Mouse (Mus musculus): ENCODE measurements around the gene Rbbp8nl.

Gene Rbbp8nl

DNA sequence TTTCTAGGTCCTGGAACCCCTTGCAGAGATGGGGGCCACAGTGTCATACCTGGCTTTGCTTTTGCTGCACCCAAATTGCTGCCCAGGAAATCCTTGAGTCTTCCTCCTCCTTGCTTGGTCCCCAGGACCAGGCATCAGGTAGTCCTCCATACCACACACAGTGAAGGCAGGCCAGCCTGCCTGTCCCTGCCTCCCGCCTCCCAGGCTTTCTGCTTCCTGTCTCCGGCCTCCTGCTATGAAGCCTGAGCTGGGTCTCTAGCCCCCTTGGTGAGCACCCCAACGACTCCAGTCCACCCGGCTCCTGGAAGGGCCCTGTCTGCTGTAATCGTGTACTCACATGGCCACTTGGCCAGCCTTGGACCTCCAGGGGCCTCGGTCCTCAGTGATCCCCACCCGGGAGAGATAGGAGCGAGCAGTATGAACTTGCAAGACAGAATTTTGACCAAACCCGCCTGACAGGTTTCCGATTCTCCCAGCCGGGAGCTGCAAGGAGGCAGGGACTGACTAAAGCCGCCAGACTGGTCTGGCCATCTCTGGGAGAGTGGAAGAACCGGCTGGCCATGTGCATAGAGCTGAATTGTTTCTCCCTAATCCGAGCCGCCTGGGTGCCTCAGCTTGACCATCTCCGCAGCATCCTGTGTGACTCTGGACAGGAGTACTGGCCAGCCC lies at the start of gene Rbbp8nl:
Gene Rbbp8nl, minus strand, starts transcription at position 440 of the 669 bp plus-strand sequence.
- DNase-seq: peak; percentile 70 to 84

GRCm38 (mm10) chr2:180334551-180334986 lies 44.9 kb upstream of the Rbbp8nl start, which contains the start of gene Gata5:
Gene Gata5 (minus strand): TSS chr2:180334699.
- DNase-seq: peak; percentile 42 to 59

DNA sequence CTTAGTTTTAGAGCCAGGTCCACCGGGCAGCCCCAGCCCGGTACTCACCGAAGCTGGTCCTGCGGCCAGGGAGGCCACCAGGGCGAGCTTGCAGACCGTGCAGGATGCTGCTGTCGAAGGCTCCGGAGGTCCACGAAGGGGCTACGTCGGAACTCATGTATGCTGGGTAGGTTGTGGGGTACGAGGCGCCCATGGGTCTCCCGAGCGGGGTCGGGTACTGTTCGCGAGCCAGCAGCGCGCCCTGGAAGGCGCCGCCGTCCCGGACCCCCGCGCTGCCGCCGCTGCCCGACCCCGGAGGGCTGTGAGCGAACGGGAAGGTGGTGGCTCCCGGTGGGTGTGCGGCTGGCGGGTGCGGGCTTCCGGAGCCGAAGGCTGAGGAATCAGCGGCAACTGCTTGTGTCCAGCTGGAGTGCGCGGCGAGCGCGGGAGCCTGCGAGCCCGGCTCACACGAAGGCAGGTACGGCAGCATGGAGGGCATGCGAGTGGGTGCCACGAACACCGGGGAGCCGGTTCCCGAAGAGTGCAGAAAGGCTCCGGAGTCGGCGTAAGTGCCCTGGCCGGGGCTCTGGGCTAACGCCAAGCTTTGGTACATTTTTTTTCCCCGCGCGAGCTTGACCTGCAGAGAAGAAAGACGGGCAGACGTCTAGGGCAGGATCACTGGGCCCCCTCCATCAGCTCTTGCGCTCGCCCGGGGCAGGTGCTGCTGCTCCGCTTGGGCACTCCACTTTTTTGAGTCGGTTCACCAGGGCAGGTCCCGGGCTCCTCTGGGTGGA lies 44.3 kb upstream of the Rbbp8nl start:
- DNase-seq: peak in 1 of 2 experiments; percentile 6

DNA sequence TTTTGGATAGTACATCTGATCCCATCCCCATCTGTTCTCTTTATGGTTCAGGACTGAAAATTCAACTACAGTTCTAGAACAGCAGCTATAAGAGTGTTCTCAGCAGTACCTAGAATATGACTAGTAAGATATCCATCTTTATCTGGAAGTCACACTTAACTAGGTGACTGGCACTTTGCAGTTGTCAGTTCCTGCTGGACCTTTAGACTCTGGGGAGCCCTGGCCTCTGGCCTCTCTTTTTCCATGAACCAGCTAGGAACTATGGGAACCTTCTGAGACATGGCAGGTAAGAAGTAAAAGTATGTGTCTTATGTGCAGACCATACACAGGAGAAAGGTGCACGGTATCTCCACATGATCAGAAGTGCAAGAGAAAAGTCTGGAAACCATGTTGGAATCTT lies 39.8 kb upstream of the Rbbp8nl start:
- no peak for DNase-seq

GRCm38 (mm10) chr2:180322674-180323355 lies 33.1 kb upstream of the Rbbp8nl start:
- DNase-seq: no peak

GRCm38 (mm10) chr2:180320216-180320615 lies 30.5 kb upstream of the Rbbp8nl start:
- no peak for DNase-seq

- DNase-seq: no peak
Measured at GRCm38 (mm10) chr2:180317591-180317990, 27.9 kb upstream of the Rbbp8nl start.

DNA sequence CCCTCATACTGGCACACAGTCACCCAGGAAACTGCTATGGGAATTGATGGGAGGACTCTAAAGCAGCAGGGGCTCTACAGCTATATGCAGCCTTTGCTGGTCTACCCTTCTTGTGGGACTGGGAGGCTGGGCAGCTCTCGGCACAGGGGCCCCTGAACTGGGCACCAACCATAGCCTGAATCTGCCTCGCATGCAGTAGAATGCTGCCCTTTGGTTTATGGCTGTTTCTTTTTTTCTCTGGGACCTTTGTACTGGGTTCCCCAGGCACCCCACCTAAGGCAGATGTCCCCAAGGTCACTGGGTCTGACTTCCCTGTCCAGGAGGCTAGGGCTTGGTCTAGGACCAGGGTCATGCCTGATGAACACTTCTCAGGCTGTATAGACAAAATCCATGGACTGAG lies 24.6 kb upstream of the Rbbp8nl start:
- DNase-seq: no peak

DNA sequence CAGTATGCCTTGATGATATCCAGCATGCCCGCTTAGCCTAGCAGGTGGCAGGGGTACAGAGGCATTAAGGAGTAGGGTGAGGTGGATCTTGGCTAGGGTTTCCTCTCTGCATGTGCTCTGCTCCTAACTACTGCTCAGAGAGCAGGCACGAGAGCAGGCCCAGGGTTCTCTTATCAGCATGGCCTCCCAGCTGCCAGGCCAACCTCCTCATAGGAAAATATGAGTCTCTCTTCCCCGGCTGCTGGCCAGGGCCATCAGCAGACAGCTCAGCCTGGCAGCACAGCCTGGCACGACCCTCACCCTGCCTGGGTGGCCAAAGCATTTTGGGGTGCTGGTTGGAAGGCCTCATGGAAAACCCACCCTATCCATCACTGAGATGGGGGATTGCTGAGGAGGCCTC lies 21.5 kb upstream of the Rbbp8nl start:
- no peak for DNase-seq

DNA sequence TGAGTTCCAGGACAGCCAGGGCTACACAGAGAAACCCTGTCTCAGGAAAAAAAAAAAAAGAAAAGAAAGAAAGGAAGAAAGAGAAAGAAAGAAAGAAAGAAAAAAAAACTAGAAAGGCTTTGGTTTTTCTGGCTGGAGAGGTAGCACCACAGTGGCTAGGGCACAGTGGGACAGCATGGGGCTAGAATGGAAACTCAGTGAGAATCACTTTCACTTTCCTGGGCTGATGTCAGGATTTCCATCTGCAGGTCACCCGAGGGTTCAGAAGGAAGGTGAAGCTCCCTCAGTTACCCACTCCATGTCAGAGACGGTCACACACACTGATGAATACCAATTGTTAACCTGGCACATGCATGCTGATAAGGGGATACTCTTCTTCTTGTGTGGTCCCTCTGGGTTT lies 18.0 kb upstream of the Rbbp8nl start:
- no peak for DNase-seq

DNA sequence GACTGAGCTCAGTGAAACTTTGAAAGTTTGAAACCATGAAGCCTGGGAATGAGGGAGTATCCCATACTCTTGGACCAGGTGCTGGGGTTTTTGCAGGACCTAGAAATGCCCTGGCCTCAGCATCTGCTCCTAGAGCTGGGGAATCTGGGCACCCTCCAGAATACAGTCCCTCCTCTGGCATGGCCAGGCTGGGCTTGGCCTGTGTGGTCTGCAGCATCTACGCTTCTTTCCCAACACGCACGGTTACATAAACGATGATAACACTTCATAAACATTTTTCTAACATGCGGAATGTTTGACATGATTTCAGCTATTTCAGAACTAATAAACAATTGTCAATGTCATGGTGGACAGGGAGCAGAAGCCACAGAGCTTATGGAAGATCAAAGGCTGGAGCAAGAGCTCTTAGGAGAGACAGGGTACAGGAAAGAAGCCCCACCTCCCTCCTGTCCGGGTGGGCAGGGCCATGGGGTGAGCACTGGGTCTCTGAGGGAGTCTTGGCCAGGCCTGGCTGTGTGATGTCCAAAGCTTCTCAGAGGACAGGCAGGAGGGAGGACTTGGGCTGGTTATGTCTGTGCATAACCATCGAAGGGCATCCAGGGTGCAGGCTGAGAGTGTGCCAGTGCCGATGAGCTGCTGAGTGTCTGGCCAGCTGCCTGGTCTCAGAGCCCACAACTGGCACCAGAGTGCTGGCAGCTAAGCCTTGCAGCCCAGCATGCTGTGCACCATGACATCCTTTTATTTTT lies 16.9 kb upstream of the Rbbp8nl start:
- no peak for DNase-seq

- no peak for DNase-seq
Measured at GRCm38 (mm10) chr2:180306009-180306408, 16.3 kb upstream of the Rbbp8nl start.

- no peak for DNase-seq
Measured at GRCm38 (mm10) chr2:180305490-180305889, 15.8 kb upstream of the Rbbp8nl start.

DNA sequence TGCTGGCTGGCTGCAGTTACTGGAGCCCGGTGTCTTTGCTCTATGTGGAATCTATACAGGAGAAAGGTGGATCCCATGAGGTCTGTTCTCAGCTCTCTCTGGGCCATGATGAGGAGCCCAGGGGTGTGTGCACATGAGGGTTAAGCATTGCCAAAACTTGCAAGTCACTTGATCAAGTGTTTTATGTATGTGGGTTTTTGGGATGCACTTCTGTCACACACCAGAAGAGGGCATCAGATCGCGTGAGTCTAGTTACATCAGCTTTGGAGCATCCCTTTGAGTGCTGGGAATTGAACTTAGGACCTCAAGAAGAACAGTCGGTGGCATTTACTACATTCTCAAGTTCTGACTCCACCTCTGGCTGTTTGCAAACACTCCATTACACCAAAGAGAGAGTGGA lies 14.9 kb upstream of the Rbbp8nl start:
- no peak for DNase-seq

DNA sequence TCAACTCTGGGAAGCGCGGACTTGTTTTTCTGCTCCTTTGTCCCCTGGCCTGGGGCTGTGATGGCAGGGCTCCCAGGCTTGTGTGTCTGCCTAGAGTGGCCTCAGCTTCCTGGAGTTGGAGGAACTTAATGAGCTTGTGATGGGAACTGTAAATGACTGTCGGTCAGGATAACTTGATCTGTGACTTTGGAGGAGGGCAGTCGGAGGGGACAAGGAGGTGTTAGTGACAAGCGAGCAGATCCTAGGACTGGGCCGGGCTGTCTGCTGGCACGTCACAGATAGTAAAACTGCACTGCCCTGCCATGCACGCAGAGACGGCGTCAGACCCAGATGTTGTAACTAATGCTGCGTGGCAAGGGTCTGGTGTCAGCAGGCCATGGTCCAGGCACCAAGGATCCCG lies 13.8 kb upstream of the Rbbp8nl start:
- DNase-seq: no peak

GRCm38 (mm10) chr2:180302201-180302600 lies 12.5 kb upstream of the Rbbp8nl start:
- no peak for DNase-seq

DNA sequence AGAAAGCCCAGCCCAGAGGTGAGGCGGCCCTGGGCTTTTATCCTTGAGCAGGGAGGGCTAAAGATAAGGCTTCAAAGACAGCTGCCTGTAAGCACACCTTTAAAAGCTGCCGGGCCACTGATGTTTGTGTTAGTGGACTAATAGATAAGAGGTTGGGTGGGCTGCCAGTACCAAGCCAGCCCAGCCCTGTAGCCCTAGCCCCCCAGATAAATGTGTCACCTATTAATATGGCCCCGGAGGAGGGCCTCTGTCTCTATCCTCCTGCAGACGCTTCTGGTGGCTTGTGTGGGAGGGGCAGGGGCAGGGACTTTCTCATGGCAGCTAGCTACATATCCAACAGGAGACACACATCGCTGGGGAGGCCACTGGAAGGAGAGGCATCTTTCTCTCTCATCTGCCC lies 11.1 kb upstream of the Rbbp8nl start:
- no peak for DNase-seq

GRCm38 (mm10) chr2:180300252-180300651 lies 10.6 kb upstream of the Rbbp8nl start:
- no peak for DNase-seq

- no peak for DNase-seq
Measured at GRCm38 (mm10) chr2:180292906-180293305, 3.2 kb upstream of the Rbbp8nl start.

DNA sequence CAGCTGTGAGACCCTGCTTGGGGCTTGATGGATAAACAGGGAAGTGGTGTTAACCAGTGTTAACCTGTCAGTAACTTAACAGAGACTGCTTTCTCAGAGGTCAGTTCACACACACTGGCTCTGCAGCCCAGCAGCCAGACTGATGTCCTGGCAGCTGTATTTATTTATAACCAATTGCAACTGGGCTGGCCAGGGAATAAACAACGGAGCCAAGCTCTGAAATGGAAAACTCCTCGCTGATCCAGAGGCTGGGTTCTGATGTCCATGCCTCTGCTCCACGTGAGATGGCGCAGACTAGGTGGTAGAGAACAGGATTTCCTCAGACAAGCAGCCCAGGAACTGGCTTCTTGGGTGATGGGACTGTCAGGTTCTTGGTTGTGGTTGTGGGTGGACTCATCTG lies 2.3 kb upstream of the Rbbp8nl start:
- DNase-seq: no peak

DNA sequence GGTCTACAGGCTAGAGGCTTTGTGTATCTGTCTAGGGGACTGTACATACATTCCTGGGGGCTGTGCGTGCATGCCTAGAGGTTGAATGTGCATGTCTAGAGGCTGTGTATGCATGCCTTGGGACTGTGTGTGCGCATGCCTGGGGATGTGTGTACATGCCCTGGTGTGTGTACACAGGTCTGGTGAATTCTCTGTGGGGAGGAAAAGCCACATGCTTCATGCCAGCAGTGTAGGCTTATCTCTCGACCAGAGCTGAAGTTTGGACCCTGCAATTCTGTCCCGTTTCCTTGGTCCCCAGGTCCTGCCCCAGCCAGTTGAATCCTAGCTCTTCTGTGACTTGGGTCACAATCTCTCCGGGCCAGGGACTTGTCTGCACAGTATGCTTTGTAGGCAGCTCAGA lies 1.9 kb upstream of the Rbbp8nl start:
- no peak for DNase-seq

- no peak for DNase-seq
Measured at GRCm38 (mm10) chr2:180290503-180290902, 824 bp upstream of the Rbbp8nl start.

DNA sequence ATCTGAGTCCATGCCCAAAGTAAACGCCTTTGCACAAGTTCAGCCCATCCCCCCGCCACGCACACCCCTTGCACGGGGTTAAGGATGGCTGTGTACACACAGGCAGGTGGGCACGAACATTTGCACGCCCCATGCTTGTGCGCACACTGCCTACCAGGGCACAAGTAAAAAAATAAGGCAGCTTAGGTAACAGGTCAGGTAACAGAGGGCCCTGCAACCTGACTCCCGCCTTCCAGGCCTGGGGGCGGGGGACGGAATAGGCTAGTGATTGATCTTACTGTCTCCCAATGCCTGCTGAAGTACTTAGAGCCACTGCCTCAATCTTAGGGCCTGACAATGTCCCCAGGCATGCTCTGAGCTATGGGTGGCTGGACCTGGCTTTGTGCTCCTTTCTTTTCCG lies 713 bp downstream of the Rbbp8nl start:
- no peak for DNase-seq

Measured in kidney, postnatal 25 days (tissue).